Mouse (Mus musculus): ENCODE data around the gene Cfap61.

GRCm38 (mm10) chr2:146168017-146168803 lies 233.6 kb downstream of the Cfap61 start:
- TF ChIP-seq CTCF (IDR thresholded peaks at IDR 0.05; ENCODE audit: low read depth) (no peak), EP300 (optimal IDR thresholded peaks at IDR 0.05) (no peak)

Measured in stomach, postnatal 0 days (tissue).